Mouse (Mus musculus): Measurements from ENCODE around the gene Akap2. TPM values are rescaled to one million over a fixed set of nuclear protein-coding genes. Genes with fewer than 3 reads are reported as not detected.

Akap2 gene
- polyA plus RNA-seq, 1 experiment from 2014 or later, result 21.3 TPM

DNA sequence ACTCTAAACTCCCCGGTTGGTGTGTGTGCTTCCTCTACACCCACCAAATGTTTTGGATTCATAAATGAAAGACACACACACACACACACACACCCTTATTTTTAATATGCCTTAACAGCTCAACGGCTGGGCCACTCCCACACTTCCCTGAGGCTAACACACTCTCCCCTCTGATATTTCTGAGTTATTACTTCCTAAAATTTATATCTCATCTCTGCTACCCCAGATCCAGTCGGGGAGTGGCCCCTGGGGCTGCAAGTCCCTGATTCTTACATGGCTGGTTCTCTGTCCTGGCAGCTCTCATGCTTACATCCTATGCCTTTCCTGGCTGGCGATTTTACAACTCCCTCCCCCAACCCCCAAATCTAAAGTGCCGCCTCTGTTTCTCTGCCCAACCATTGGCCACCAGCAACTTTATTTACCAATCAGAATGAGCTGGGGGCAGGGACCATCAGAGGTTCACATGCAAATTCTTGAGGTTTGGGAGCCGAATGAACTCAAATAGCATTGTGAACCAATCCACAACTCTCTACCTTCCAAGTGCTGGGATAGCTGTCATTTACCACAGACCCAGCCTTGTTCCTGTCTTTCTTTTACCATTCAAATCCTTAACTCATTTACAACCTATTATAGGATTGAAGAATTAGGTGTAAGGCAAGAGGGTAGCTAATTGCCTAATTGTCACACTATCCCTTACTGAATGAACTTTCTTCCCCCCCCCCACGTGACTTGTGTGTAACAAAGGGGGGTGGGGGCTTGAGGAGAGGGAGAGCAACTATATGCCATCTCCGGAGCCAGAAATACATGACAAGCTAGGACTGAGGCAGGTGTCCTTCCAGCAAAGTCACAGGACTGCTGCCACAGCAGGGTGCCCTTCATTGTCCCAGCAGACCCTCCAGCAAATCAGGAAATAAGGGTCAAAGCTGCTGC, 202.3 kb downstream of the Akap2 start:
- Histone ChIP-seq H3K9me3 (no peaks in the 10 kb centered on the region), H3K4me3 (0 out of 2 replicates have a peak overlapping the region, but pooled peaks have one; percentile 16), H3K27me3 (replicated peaks; ENCODE audit: low read depth, poor library complexity, severe bottlenecking) (peaks cover 28% of the 10 kb centered on the region), H3K4me1 (peaks cover 36% of the 10 kb centered on the region), H3K36me3 (replicated peaks) (no peaks in the 10 kb centered on the region), H3K27ac (replicated peaks) (no peak overlapping the region)
- DNase-seq (ENCODE audit: low spot score), result peak; percentile 47
- 18% methylated on average over 8 of the region's 8 CpGs for WGBS

GRCm38 (mm10) chr4:57920522-57920921, 203.1 kb downstream of the Akap2 start:
- Histone ChIP-seq H3K27me3 (replicated peaks; ENCODE audit: low read depth, poor library complexity, severe bottlenecking) (peaks cover 21% of the 10 kb centered on the region), H3K9me3 (no peaks in the 10 kb centered on the region), H3K27ac (replicated peaks) (no peak overlapping the region), H3K4me1 (peaks cover 31% of the 10 kb centered on the region), H3K4me3 (no peak overlapping the region), H3K36me3 (replicated peaks) (no peaks in the 10 kb centered on the region)
- 66% methylated on average over 1 of the region's 1 CpGs for WGBS
- DNase-seq (ENCODE audit: low spot score), result no peak

- H3K27me3 ChIP-seq (replicated peaks; ENCODE audit: low read depth, poor library complexity, severe bottlenecking), result peaks cover 6% of the 10 kb centered on the region; the same call in 1 of the 2 replicates
- WGBS, result 71% methylated on average over 5 of the region's 5 CpGs
- no peak overlapping the region for H3K4me3 ChIP-seq
- no peaks in the 10 kb centered on the region for H3K36me3 ChIP-seq (replicated peaks)
- DNase-seq (ENCODE audit: low spot score), result no peak
- H3K27ac ChIP-seq (replicated peaks), result no peak overlapping the region
- H3K9me3 ChIP-seq, result no peaks in the 10 kb centered on the region
- peaks cover 22% of the 10 kb centered on the region for H3K4me1 ChIP-seq
Measured at GRCm38 (mm10) chr4:57922171-57922570, 204.7 kb downstream of the Akap2 start.

GRCm38 (mm10) chr4:57924556-57925071, 207.2 kb downstream of the Akap2 start:
- Histone ChIP-seq H3K27ac (replicated peaks) (no peak overlapping the region), H3K9me3 (no peaks in the 10 kb centered on the region), H3K4me1 (peaks cover 18% of the 10 kb centered on the region), H3K27me3 (replicated peaks; ENCODE audit: low read depth, poor library complexity, severe bottlenecking) (no peaks in the 10 kb centered on the region), H3K4me3 (no peak overlapping the region), H3K36me3 (replicated peaks) (no peaks in the 10 kb centered on the region)
- DNase-seq (ENCODE audit: low spot score), result no peak
- WGBS, result 80% methylated on average over 6 of the region's 6 CpGs

GRCm38 (mm10) chr4:57927464-57928205, 210.2 kb downstream of the Akap2 start:
- no peak overlapping the region for H3K4me3 ChIP-seq
- WGBS, result 26% methylated on average over 3 of the region's 3 CpGs
- H3K4me1 ChIP-seq, result no peaks in the 10 kb centered on the region
- no peaks in the 10 kb centered on the region for H3K36me3 ChIP-seq (replicated peaks)
- H3K9me3 ChIP-seq, result no peaks in the 10 kb centered on the region
- H3K27me3 ChIP-seq (replicated peaks; ENCODE audit: low read depth, poor library complexity, severe bottlenecking), result no peaks in the 10 kb centered on the region
- H3K27ac ChIP-seq (replicated peaks), result no peak overlapping the region
- DNase-seq (ENCODE audit: low spot score), result no peak

DNA sequence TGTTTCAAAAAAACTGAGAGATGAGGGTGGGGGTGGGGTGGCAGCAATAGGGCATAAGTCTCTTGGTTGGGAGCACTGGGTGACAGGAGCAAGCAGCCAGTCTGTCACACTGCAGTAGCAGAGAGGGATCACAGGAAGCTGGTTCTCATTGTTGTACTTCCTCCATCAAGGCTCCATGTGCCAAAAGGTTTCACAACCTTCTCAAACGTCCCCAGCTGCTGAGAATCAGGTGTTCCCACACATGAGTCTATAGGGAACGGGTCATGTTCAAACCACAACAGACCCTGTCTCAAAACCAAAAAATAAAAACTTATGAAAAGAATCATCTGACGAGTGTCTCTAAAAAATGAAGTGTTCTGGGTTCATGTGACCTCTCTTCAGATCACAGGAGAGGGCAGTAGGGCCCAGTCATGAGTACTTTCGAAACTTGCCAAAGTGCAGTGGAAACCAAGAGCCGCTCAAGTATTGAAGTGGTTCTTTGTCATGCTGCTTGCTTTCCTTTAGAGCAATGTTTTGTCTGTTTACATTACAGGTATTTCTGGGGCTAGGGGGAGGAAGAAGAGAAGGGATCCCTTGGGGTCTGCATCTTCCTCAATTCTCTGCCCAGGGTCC, 213.2 kb downstream of the Akap2 start:
- Histone ChIP-seq H3K27ac (replicated peaks) (no peak overlapping the region), H3K4me1 (no peaks in the 10 kb centered on the region), H3K36me3 (replicated peaks) (no peaks in the 10 kb centered on the region), H3K4me3 (no peak overlapping the region), H3K9me3 (no peaks in the 10 kb centered on the region), H3K27me3 (replicated peaks; ENCODE audit: low read depth, poor library complexity, severe bottlenecking) (no peaks in the 10 kb centered on the region)
- DNase-seq (ENCODE audit: low spot score), result no peak
- 80% methylated on average over 5 of the region's 5 CpGs for WGBS

DNA sequence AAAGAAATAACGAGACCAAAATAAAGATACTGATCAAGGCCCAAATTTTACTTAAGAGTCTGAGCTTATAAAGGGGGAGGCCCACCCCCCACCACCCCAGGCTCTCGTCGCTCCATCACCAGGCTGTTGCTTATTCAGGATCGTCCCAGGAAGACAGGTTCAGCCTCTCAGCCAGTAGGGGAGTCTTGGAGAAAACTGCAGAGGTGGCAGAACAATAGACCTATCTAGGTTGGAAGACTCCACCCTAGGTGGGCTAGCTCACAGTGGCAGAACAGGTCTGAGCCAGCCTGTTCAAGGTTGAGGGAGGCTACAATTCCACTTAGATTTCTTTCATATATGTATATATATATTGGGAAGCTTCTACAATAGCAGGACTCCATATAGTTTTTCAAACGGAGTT, 216.7 kb downstream of the Akap2 start:
- Histone ChIP-seq H3K9me3 (no peaks in the 10 kb centered on the region), H3K4me1 (no peaks in the 10 kb centered on the region), H3K27me3 (replicated peaks; ENCODE audit: low read depth, poor library complexity, severe bottlenecking) (no peaks in the 10 kb centered on the region), H3K4me3 (no peak overlapping the region), H3K36me3 (replicated peaks) (no peaks in the 10 kb centered on the region), H3K27ac (replicated peaks) (no peak overlapping the region)
- DNase-seq (ENCODE audit: low spot score), result no peak
- 75% methylated on average over 5 of the region's 5 CpGs for WGBS

DNA sequence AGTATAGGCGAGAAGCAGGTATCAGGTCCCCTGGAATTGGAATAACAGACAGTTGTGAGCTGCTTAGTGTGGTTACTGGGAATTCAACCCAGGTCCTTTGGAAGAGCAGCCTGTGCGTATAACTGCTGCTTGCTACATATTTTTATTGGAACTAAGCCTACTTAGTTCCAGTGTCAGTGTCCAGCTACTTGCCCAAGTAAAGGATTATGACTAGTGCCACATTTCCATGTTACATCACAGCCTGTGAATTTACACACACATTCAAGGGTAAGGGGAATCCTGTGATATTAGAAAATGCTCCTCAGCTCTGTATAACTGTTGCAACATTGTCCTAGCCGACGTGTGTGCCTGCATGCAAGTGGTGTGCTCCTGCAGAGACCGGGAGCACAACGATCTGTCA, 219.8 kb downstream of the Akap2 start:
- H3K4me1 ChIP-seq, result no peaks in the 10 kb centered on the region
- no peak overlapping the region for H3K27ac ChIP-seq (replicated peaks)
- H3K9me3 ChIP-seq, result no peaks in the 10 kb centered on the region
- WGBS, result 89% methylated on average over 6 of the region's 6 CpGs
- DNase-seq (ENCODE audit: low spot score), result no peak
- no peaks in the 10 kb centered on the region for H3K27me3 ChIP-seq (replicated peaks; ENCODE audit: low read depth, poor library complexity, severe bottlenecking)
- H3K4me3 ChIP-seq, result no peak overlapping the region
- peaks cover 6% of the 10 kb centered on the region for H3K36me3 ChIP-seq (replicated peaks)

GRCm38 (mm10) chr4:57940631-57941030, 223.2 kb downstream of the Akap2 start:
- peaks cover 39% of the 10 kb centered on the region for H3K36me3 ChIP-seq (replicated peaks)
- H3K9me3 ChIP-seq, result no peaks in the 10 kb centered on the region
- no peak for DNase-seq (ENCODE audit: low spot score)
- no peaks in the 10 kb centered on the region for H3K27me3 ChIP-seq (replicated peaks; ENCODE audit: low read depth, poor library complexity, severe bottlenecking)
- H3K4me3 ChIP-seq, result no peak overlapping the region
- H3K4me1 ChIP-seq, result no peaks in the 10 kb centered on the region
- H3K27ac ChIP-seq (replicated peaks), result no peak overlapping the region
- 91% methylated on average over 4 of the region's 4 CpGs for WGBS

DNA sequence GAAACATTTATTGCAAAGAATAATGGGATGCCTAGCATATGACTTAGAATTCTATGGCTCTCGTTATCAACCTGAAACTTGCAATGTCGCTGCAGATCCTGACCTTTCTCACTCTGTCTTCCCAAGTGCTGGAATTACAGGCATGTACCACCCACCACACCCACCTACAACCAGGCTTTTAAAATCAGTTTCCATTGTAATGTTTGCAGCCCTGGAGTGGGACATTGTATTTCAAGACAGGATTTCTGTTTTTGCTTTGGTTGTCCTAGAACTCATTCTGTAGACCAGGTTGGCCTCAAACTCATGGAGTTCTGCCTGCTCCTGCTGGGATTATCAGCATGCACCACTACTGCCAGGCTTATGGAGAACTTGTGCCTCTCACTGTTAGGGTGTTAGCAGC, 225.4 kb downstream of the Akap2 start:
- H3K27ac ChIP-seq (replicated peaks), result no peak overlapping the region
- peaks cover 62% of the 10 kb centered on the region for H3K36me3 ChIP-seq (replicated peaks)
- H3K4me3 ChIP-seq, result no peak overlapping the region
- H3K4me1 ChIP-seq, result 0 out of 2 replicates have a peak, but pooled peaks cover 2% of the 10 kb centered on the region
- WGBS, result 96% methylated on average over 2 of the region's 2 CpGs
- no peaks in the 10 kb centered on the region for H3K27me3 ChIP-seq (replicated peaks; ENCODE audit: low read depth, poor library complexity, severe bottlenecking)
- H3K9me3 ChIP-seq, result no peaks in the 10 kb centered on the region
- no peak for DNase-seq (ENCODE audit: low spot score)

Measured in embryonic facial prominence, embryonic 10.5 days (tissue).